Mouse (Mus musculus) urinary bladder, adult 18-20 months (tissue): ENCODE results near the gene Psen2.
A peak's percentile ranks its signal among the peaks of the same experiment; 100 is the strongest.

ENCODE experiments used
- DNase-seq, 2 experiments: peaks; one replicate each; pipeline ENCODE4 v3.0.0; 2022; ENCODE audit warnings: low spot score in 2 of 2, mixed read lengths in 2 of 2

Psen2 gene

GRCm38 (mm10) chr1:180274725-180275308, 11.6 kb upstream of the Psen2 start:
- DNase-seq, result no peak

- DNase-seq, result no peak
Observed at GRCm38 (mm10) chr1:180269033-180269432, 5.8 kb upstream of the Psen2 start.

GRCm38 (mm10) chr1:180268249-180269031, 5.2 kb upstream of the Psen2 start:
- peak; percentile 80 to 83 for DNase-seq

- DNase-seq, result no peak
Observed at GRCm38 (mm10) chr1:180267151-180267550, 3.9 kb upstream of the Psen2 start.

- no peak for DNase-seq
Observed at GRCm38 (mm10) chr1:180265399-180265798, 2.2 kb upstream of the Psen2 start.

- no peak for DNase-seq
Observed at GRCm38 (mm10) chr1:180264851-180265250, 1.6 kb upstream of the Psen2 start.

- DNase-seq, result no peak
Observed at GRCm38 (mm10) chr1:180264389-180264788, 1.2 kb upstream of the Psen2 start.

GRCm38 (mm10) chr1:180261857-180262570, 1.2 kb downstream of the Psen2 start:
- DNase-seq, result no peak

- DNase-seq, result no peak
Observed at GRCm38 (mm10) chr1:180261415-180261814, 1.8 kb downstream of the Psen2 start.

GRCm38 (mm10) chr1:180260886-180261285, 2.4 kb downstream of the Psen2 start:
- DNase-seq, result no peak

- no peak for DNase-seq
Observed at GRCm38 (mm10) chr1:180259753-180260152, 3.5 kb downstream of the Psen2 start.

GRCm38 (mm10) chr1:180257446-180257845, 5.8 kb downstream of the Psen2 start:
- no peak for DNase-seq

- no peak for DNase-seq
Observed at GRCm38 (mm10) chr1:180256866-180257265, 6.4 kb downstream of the Psen2 start.

GRCm38 (mm10) chr1:180256138-180256674, 7.0 kb downstream of the Psen2 start:
- DNase-seq, result peak; percentile 96 to 99

- DNase-seq, result peak; percentile 22 to 65
Observed at GRCm38 (mm10) chr1:180255294-180256117, 7.7 kb downstream of the Psen2 start.

GRCm38 (mm10) chr1:180254316-180254715, 8.9 kb downstream of the Psen2 start:
- DNase-seq, result no peak

GRCm38 (mm10) chr1:180252656-180253190, 10.5 kb downstream of the Psen2 start:
- no peak for DNase-seq

GRCm38 (mm10) chr1:180251176-180252048, 11.8 kb downstream of the Psen2 start:
- DNase-seq, result no peak

- no peak for DNase-seq
Observed at GRCm38 (mm10) chr1:180250441-180250830, 12.8 kb downstream of the Psen2 start.
